Mouse (Mus musculus) embryonic stem cell, embryonic (primary cell): ENCODE data around the gene Shld2.

Source experiments
- CTCF ChIA-PET, 4 experiments: fragments of 300-600 bp in 2 of 4; fragments of 350-600 bp in 2 of 4; sonication (Branson Sonifier 250); formaldehyde crosslinking; loops; one replicate each; lab custom pipeline; 2022; ENCODE audit warnings: inconsistent platforms in 2 of 4; lab: Charles Lee
- POLR2A ChIA-PET, 4 experiments: fragments of 300-600 bp in 2 of 4; fragments of 350-600 bp in 2 of 4; sonication (Branson Sonifier 250); formaldehyde crosslinking; loops; one replicate each; lab custom pipeline; 2022; ENCODE audit warnings: antibody characterized with exemption in 4 of 4, inconsistent platforms in 1 of 4; lab: Charles Lee

Shld2 gene

GRCm38 (mm10) chr14:34273280-34273679, 37.0 kb downstream of the Shld2 start:
- ChIA-PET POLR2A (interaction anchor here in 1 of 4 experiments (0.8 to 1.8 kb wide), 5 partner anchors 8 to 90 kb away, joined by 3 to 4 read pairs (median 3); no protein-coding TSS in a partner anchor), CTCF (interaction anchor here in 1 of 4 experiments (1.0 kb wide), 1 partner anchor 90 kb away, joined by 3 read pairs; no protein-coding TSS in a partner anchor)

- ChIA-PET POLR2A (interaction anchor here in 3 of 4 experiments (0.6 to 2.4 kb wide), 21 partner anchors 8 to 201 kb away, joined by 3 to 10 read pairs (median 4); no protein-coding TSS in a partner anchor), CTCF (interaction anchor here (0.6 to 1.3 kb wide), 6 partner anchors 13 to 174 kb away, joined by 3 to 6 read pairs (median 4); no protein-coding TSS in a partner anchor)
Measured at GRCm38 (mm10) chr14:34268046-34268445, 42.2 kb downstream of the Shld2 start.

GRCm38 (mm10) chr14:34258525-34258924, 51.8 kb downstream of the Shld2 start:
- POLR2A ChIA-PET: interaction anchor here in 3 of 4 experiments (0.6 to 2.7 kb wide), 10 partner anchors 9 to 1028 kb away, joined by 3 to 16 read pairs (median 4); no protein-coding TSS in a partner anchor
- CTCF ChIA-PET: interaction anchor here in 1 of 4 experiments (1.0 kb wide), 1 partner anchor 24 kb away, joined by 4 read pairs; no protein-coding TSS in a partner anchor

- ChIA-PET POLR2A (interaction anchor here in 1 of 4 experiments (0.7 kb wide), 1 partner anchor 108 kb away, joined by 3 read pairs; no protein-coding TSS in a partner anchor), CTCF (interaction anchor here in 1 of 4 experiments (0.9 kb wide), 1 partner anchor 367 kb away, joined by 3 read pairs; no protein-coding TSS in a partner anchor)
Measured at GRCm38 (mm10) chr14:34253261-34253660, 57.0 kb downstream of the Shld2 start.

GRCm38 (mm10) chr14:34252470-34253145, 57.7 kb downstream of the Shld2 start:
- POLR2A ChIA-PET: no interaction called here
- CTCF ChIA-PET: interaction anchor here in 1 of 4 experiments (0.9 kb wide), 1 partner anchor 368 kb away, joined by 3 read pairs; no protein-coding TSS in a partner anchor

GRCm38 (mm10) chr14:34240676-34241075, 69.6 kb downstream of the Shld2 start:
- POLR2A ChIA-PET: interaction anchor here in 1 of 4 experiments (2.3 kb wide), 1 partner anchor 123 kb away, joined by 5 read pairs; no protein-coding TSS in a partner anchor
- CTCF ChIA-PET: no interaction called here

GRCm38 (mm10) chr14:34240263-34240662, 70.0 kb downstream of the Shld2 start:
- ChIA-PET CTCF (interaction anchor here in 1 of 4 experiments (0.5 kb wide), 1 partner anchor 15 kb away, joined by 3 read pairs; no protein-coding TSS in a partner anchor), POLR2A (interaction anchor here in 1 of 4 experiments (2.3 kb wide), 1 partner anchor 123 kb away, joined by 5 read pairs; no protein-coding TSS in a partner anchor)

GRCm38 (mm10) chr14:34234630-34235380, 75.5 kb downstream of the Shld2 start:
- ChIA-PET CTCF (interaction anchor here (0.5 to 2.0 kb wide), 55 partner anchors 8 to 1908 kb away, joined by 3 to 31 read pairs (median 4); partner anchors contain the start of genes Gdf2 (in 1 of the 4) and Syt15 (in 1 of the 4)), POLR2A (interaction anchor here in 3 of 4 experiments (0.5 to 2.5 kb wide), 15 partner anchors 15 to 410 kb away, joined by 3 to 19 read pairs (median 4); partner anchors contain the start of genes Glud1 (in 1 of the 3) and Shld2 (in 1 of the 3))

GRCm38 (mm10) chr14:34233846-34234245, 76.4 kb downstream of the Shld2 start:
- POLR2A ChIA-PET: interaction anchor here in 2 of 4 experiments (1.4 to 2.1 kb wide), 3 partner anchors 77 to 145 kb away, joined by 4 to 19 read pairs (median 5); partner anchors contain the start of genes Glud1 (in 1 of the 2) and Shld2 (in 1 of the 2)
- CTCF ChIA-PET: interaction anchor here (0.5 to 2.0 kb wide), 6 partner anchors 38 to 577 kb away, joined by 3 to 31 read pairs (median 8); no protein-coding TSS in a partner anchor

- CTCF ChIA-PET: interaction anchor here in 3 of 4 experiments (0.5 to 1.3 kb wide), 4 partner anchors 45 to 576 kb away, joined by 3 to 4 read pairs (median 3); no protein-coding TSS in a partner anchor
Measured at GRCm38 (mm10) chr14:34232866-34233680, 77.2 kb downstream of the Shld2 start.

GRCm38 (mm10) chr14:34232340-34232739, 78.0 kb downstream of the Shld2 start:
- CTCF ChIA-PET: interaction anchor here in 3 of 4 experiments (1.0 to 1.3 kb wide), 3 partner anchors 44 to 151 kb away, joined by 3 to 4 read pairs (median 3); no protein-coding TSS in a partner anchor
- POLR2A ChIA-PET: interaction anchor here in 1 of 4 experiments (1.4 kb wide), 2 partner anchors 146 to 151 kb away, joined by 3 to 4 read pairs; no protein-coding TSS in a partner anchor

More at GRCm38 (mm10) chr14:34232866-34233680, 77.2 kb downstream of the Shld2 start:
- POLR2A ChIA-PET: interaction anchor here in 2 of 4 experiments (1.4 to 2.1 kb wide), 3 partner anchors 78 to 146 kb away, joined by 4 to 19 read pairs (median 5); partner anchors contain the start of genes Glud1 (in 1 of the 2) and Shld2 (in 1 of the 2)

GRCm38 (mm10) chr14:34228830-34229506, 81.3 kb downstream of the Shld2 start:
- POLR2A ChIA-PET: no interaction called here
- CTCF ChIA-PET: no interaction called here

- ChIA-PET CTCF (interaction anchor here in 1 of 4 experiments (1.4 kb wide), 1 partner anchor 148 kb away, joined by 3 read pairs; no protein-coding TSS in a partner anchor), POLR2A (interaction anchor here in 3 of 4 experiments (0.5 to 1.5 kb wide), 6 partner anchors 37 to 231 kb away, joined by 3 read pairs; no protein-coding TSS in a partner anchor)
Measured at GRCm38 (mm10) chr14:34227981-34228380, 82.3 kb downstream of the Shld2 start.

GRCm38 (mm10) chr14:34226566-34226965, 83.7 kb downstream of the Shld2 start:
- ChIA-PET CTCF (interaction anchor here in 3 of 4 experiments (1.0 to 1.4 kb wide), 3 partner anchors 8 to 146 kb away, joined by 3 to 5 read pairs (median 3); no protein-coding TSS in a partner anchor), POLR2A (interaction anchor here in 3 of 4 experiments (0.6 to 1.5 kb wide), 3 partner anchors 34 to 227 kb away, joined by 3 read pairs; no protein-coding TSS in a partner anchor)

GRCm38 (mm10) chr14:34225986-34226385, 84.3 kb downstream of the Shld2 start:
- ChIA-PET CTCF (no interaction called here), POLR2A (no interaction called here)
